Mouse (Mus musculus) thymus, postnatal 14 days (tissue): ENCODE data around the gene Foxm1.
"Not testable (repeated sequence)": the region's sequence is repeated elsewhere in the genome, so short reads cannot be mapped to it uniquely, and the experiment has no call there.

Source experiments
- DNase-seq: peaks from one replicate; pipeline ENCODE4 v3.0.0; 2021

Foxm1 gene

DNA sequence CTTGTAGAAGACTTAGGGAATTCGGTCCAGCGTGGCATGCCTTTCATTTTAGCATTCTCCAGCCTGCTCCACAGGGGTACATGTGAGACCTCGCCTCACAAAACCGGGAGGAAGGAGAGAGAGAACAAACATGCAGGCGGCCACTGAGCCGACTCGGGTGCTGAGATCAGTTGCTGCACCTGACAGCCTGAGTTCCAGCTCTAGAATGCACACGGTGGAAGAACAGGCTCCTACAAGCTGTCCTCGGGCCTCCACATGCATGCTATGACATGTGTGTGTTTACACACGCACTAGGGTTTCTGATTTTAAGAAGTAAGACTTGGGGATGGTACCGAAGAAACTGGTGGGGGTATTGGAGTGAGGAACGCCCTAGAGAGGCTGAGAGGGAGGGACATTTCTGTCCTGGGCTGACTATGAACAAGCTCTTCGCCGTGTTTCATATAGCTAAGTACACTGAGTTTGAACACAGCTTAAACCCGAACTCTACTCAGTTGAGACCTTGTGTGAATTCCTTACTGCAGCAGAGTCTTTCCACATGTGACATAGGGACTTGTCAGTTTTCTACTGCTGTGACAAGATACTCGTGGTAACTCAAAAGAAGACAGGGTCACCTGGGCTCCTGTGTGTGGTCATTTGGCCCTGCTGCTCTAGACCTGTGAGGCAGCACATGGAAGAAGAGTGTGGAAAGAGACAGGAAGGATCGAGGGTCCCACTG is 13.8 kb downstream of the Foxm1 start:
- no peak for DNase-seq

DNA sequence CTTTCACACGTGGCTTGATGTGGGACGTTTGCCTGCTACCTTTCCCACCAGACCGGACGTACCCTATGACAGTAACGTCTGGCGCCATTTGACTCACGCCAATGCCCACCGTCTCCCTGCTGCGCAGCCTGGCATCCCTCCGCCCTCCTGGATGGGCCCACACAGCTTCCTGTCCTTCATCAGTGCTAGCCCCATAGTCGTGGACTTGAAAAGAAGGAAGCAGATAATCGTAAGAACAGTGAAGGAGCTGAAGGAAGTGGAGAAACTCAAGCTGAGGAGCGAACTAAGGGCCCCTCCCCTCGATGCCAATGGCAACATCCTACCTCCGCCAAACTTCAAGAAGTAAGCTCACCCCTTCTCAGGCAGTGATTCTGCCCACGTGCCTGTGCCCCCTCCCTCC is 16.9 kb downstream of the Foxm1 start:
- no peak for DNase-seq

DNA sequence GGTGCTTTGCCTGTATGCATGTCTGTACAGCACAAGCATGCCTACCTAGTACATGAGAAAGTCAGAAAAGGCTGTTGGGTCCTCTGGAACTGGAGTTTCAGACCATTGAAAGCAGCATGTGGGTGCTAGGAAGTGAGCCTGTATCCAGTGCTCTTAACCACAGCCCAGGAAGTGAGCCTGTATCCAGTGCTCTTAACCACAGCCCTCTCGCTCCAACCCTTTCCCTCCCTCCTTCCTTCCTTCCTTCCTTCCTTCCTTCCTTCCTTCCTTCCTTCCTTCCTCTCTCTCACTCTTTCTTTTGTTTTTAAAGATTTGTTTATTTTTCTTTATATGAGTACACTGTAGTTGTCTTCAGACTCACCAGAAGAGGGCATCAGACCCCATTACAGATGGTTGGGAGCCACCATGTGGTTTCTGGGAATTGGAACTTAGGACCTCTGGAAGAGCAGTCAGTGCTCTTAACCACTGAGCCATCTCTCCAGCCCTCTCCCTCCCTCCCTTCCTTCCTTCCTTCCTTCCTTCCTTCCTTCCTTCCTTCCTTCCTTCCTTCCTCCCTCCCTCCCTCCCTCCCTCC is 17.9 kb downstream of the Foxm1 start:
- not testable (repeated sequence) for DNase-seq

DNA sequence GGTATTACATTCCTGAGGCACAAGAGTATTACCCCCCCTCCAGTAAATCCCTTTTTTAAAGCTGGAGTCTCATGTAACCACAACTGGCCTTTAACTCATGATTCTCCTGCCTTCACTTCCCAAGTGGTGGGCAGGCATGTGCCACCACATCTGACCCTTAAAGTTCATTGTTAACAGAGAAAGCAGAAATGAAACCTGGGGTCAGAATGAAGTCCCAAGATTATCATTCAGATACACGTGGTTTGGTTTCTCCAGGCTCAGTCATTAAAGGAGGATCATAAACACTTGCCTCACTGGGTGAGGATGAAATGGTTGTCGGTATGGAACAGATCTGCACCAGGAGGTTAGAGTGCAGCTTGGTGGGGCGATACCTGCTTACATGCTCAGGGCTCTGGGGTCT is 18.5 kb downstream of the Foxm1 start:
- DNase-seq, result no peak

DNA sequence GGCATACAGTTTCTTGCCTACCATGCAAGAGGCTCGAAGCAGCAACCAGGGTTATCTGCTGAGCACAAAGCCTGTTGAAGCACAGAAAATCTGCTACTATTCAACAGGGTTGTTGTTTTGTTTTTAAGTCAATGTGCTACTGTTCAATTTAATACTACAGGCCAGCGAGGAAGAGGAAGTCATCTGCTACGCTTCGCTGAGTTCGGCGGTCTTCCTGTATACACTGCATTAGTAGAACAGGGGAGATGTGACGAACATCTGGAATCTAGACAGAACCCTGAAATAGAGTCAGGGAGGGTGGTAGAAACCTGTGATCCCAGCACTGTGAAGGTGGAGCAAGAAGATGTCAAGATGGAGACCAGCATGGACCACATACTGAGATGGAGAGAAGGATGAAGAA is 21.0 kb downstream of the Foxm1 start:
- no peak for DNase-seq

DNA sequence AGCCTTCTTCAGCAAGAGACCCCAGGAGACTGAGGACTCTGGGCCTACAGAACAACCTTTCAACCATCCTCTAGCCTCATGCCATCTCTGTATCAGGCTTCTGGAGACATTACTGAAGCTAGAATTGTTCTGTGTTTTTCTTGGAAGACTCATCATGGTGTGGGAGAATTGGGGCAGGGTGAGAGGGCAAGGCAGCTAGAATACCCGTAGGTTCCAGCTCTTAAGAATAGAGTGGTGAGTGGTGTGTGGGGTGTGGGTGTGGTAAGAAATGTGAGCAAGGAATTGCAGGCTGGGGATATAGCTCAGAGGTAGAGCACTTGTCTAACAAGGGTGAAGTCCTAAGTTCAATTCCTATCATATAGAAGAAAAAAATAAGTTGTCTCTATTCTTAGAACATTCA is 22.3 kb downstream of the Foxm1 start:
- DNase-seq, result no peak

DNA sequence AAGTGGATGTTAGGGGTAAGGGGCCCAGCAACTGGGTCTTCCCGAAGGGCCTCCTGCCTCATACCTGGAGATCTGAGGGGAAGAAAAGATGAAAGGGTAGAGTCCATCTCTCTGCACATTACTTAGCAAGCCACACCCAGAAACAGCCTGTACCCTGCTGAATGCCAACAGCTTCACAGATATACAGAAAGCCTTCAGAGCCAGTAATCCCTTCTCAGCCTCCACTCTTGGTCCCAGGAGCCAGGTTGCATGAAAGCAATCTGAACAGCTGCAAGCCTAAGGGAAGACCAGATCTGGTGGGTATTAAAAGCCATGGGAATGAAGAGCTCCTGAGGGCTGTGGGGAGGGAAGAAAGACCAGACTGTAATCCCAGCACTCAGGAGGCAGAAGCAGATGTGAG is 26.4 kb downstream of the Foxm1 start:
- no peak for DNase-seq

DNA sequence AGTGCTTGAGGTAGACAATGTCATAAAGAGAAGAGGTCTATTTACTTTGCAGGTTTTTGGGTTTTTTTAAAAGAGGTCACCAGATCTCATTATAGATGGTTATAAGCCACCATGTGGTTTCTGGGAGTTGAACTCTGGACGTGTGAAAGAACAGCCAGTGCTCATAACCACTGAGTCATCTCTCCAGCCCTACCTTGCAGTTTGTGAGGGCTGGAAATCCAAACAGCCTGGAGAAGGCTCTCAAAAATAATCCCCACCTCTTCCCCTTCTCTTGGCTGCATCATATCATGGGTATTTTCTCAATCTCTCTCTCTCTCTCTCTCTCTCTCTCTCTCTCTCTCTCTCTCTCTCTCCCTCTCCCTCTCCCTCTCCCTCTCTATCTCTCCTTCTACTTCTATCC is 27.9 kb downstream of the Foxm1 start:
- no peak for DNase-seq

DNA sequence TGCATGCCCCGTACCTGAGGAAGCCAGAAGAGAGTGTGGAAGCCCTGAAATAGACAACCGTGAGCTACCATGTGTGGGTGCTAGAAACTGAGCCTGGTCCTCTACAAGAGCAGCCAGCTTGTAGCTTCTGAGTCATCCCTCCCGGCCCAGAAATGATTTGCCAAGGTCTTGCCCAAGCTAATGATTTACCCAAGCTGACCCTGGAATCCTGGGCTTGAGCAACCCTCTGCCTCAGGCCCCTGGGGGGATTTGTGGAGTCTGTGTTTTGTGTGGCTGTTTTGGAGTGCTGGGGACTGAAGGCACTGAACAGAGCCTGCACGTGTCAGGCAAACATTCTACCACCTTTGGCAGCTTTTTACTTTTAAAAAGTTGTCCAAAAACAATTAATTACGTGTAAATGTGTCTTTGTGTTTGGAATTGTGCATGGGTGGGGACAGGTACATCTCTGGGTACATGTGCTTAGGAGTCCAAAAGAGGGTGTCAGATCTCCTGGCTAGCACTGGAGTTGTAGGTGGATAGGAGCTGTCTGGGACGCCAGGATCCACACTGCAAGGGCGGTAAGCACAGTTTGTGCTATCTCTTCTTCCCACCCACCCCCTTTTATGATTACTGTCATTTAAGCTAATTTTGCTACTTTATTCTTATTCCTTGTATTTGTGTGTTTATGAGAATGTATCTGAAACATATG is 35.0 kb downstream of the Foxm1 start:
- no peak for DNase-seq

DNA sequence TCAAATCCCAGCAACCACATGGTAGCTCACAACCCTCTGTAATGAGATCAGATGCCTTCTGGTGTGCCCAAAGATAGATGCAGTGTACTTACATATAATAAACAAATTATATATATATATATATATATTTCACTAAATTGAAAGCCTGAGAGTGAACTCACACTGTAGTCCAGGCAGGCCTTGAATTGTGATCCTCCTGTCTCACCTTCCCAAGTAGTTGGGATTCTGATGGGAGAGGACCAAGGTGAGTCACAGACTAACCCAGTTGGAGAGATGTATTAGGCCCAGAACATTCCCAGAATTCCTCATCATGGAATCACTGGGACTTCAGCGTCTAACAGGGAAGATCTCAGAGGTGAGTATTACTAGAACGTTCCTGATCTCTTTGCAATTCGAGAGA is 36.2 kb downstream of the Foxm1 start, which contains the start of gene Nrip2:
TSS of gene Nrip2 (plus strand) at position 301 of the 400 bp plus-strand sequence.
- no peak for DNase-seq

DNA sequence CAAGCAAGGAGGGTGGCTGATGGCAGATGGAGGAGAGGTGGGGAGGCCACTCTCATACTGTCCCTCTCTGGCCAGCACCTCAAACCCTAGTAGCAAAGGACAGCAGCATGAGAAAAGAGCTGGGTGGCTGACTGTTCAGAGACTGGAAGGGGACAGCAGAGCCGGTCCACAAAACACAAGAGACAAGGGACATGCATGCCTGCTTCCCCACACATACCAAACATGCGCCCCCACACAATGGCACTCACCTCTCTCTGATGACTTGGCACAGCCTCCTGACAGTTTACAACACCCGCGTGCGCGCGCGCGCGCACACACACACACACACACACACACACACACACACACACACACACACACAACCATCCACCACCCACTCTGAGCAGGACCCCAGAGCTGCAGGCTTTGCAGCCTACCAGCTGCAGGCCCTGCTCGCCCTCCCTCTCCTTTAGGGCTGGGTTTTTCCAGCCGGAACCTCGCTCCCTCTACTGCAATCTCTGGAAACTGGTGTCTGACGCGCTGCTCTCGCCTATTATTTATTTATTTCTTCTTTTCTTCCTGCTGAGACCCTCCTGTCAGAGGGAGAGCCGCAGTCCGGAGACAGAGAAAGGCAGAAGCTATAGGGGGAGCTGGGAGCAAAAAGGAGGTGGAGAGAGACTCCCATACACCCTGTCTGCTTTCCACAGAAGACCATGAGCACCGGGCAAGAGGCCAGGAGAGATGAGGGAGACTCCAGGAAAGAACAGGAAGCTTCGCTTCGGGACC is 36.8 kb downstream of the Foxm1 start:
- DNase-seq, result no peak

DNA sequence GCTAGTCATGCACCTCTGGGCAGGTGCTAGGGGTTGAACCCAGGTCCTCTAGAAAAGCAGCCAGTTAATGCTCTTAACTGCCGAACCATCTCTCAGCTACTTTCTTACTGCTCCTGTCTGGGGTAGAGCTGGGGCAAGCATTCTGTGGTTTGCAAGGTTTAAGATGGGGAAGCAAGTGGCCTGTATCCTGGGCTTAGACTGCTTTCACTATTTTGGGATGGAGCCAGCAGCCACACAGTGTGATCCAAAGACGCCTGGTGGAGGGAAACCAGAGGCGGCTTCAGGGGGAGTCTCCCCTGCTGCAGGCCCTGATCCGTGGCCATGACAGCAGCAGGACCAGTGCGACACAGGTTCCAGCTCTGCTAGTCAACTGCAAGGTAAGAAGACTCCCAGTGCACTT is 41.9 kb downstream of the Foxm1 start:
- no peak for DNase-seq

DNA sequence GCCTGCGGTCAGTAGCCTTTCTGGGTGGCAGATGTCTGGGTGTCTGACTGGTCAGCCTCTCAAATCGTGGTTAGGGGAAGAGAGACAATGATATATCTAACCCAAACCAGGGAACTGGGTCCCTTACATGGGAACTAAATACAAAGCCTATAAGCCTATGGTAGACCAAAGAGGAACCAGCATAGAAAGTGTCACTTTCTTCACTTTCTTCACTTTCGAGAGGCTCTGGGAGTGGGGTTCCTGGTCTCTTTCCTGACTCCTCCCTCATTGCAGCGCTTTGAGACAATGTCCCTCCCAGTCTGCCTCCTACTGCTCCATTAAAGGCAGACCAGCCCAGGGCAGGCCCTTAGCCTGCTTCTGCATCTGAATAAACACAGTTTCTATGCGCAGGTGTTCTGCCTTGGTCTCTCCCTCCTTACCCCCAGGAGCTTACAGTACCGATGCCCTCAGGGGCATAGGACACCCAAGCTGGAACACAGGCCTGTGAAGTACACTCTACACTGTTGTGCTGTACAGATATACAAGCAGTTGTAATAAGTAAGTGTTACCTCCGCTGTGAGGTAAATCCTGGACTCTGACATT is 45.9 kb downstream of the Foxm1 start:
- no peak for DNase-seq

DNA sequence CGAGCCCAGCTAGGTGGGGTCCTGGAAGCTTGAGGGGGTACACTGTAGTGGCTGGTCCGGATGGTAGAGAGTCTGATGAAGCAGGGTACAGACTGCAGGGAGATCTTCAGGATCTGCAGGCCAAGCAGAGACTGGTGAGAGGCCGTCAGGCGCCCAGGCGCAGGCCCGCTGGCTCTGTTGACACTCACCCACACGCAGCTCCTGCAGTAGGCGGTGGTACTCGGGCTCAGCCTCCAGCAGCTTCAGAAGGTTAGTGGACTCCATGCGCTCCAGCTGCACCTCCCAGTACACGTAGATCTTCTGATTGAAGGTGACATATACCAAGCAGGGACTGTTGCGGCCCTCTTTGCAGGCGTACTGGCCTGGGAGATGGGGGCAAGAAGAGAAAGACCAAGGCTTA is 47.5 kb downstream of the Foxm1 start:
- no peak for DNase-seq

DNA sequence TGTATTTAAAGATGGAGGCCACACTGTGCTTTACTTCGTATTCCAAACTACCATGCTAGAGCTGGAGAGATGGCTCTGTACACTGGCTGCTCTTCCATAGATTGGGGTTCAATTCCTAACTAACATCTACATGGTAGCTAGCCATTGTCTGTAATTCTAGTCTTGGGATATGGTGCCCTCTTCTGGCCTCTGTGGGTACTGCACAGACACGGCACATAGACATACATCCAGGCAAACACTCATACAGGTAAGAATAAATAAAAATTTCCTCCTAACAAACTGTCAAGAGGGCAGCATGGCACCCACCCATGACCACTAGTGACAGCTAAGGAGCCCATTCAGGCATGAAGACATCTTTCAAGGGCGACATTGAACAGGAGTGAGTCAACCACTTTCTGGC is 48.3 kb downstream of the Foxm1 start:
- peak; percentile 75 for DNase-seq

DNA sequence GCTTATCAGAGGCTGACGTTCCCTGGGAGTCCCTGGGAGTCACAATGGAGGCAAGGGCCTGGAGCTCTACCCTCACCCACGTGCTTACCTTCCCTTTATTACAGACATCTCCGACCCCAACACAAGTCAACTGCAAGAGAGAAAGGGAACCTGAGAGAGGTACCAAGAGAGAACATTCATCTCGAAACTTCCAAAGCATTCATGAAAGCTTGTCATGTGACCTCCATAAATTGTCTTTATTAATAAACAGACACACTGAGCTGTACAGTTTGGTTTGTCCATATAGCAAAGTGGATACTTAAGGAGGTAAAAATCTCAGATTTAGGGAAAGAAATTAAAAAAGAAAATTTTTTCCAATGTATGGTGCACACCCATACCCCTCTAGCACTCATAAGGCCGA is 53.4 kb downstream of the Foxm1 start:
- no peak for DNase-seq

DNA sequence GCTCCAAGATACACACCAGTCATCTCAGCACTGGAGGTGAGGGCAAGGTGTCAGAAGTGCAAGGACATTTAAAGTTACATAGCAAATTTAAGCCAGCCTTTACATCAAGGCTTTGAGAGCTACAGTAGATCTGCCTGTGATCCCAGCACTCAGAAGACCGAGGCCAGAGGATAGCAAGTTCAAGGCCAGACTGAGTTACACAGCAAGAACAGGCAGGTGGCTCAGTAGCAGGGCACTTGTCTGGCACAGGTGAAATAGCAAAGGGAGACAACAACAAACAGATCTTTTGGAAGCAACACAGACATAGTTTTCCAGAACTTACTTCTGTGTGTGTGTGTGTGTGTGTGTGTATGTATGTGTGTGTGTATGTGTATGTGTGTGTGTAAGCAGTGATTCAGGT is 55.3 kb downstream of the Foxm1 start:
- no peak for DNase-seq

DNA sequence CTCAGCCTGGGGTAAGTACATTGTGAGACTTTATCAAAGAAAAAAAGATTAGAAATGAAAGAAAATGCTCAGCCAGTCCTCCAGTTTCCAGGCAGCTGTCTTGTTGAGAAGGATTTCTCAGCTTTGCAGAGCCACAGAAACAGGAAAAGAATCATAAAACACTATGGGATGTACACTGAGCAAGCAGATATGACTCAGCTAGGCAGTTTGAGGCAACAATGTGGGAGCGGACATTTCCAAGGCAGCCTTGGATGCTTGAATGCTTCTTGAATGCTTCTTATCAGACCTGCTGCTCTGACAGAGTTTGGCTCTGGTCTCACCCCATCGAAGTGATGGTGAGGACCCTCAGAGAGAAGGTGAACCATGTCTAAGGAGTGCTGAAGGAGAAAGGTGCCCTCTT is 58.3 kb downstream of the Foxm1 start:
- no peak for DNase-seq

DNA sequence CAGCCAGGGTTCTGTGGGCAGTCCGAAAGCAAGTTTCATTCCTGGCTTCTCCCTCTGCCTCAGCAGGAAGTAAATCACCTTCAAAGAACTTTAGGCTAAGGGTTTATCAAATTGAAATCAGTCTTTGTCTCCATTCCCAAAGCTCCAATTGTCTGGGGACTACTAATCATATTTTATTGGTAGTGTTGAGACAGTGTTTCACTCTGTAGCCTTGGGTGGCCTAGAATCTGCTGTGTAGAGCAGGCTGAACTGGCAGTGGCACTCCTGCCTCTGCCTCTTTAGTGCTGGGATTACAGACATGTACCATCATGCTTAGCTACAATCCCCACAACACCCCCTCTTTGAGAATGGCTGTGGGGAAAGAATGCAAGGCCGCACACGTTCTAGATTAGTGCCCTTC is 58.7 kb downstream of the Foxm1 start:
- DNase-seq, result no peak

DNA sequence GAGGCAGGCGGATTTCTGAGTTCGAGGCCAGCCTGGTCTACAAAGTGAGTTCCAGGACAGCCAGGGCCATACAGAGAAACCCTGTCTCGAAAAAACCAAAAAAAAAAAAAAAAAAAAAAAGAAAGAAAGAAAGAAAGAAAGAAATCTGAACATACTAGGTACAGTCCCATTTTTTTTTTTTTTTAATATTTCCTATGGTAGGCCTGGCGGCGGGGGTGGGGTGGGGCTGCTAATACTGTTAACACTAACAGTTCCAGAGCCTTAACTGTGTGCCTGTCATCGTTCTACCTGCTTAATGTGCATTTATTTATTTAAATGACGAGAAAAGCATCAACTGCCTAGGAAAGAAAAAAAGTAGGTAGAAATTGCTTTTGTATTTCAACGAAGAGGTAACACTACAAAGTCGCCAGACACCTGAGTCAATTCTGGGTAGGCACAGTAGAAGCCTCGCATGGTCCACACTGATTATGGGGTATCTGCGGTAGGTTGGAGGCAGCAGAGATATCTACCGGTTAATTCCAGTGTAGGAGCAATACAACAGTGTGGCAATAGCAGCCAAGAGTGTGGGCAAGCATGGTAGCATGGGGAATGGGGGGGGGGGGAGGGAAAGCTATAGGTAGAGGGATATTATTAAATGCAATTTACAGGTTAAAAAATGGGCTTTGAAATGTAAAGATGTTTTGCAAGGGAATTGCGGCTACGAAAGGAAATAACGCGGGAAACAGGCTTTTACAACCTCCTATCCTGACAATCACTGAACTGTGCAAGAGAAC is 60.9 kb downstream of the Foxm1 start:
- no peak for DNase-seq

DNA sequence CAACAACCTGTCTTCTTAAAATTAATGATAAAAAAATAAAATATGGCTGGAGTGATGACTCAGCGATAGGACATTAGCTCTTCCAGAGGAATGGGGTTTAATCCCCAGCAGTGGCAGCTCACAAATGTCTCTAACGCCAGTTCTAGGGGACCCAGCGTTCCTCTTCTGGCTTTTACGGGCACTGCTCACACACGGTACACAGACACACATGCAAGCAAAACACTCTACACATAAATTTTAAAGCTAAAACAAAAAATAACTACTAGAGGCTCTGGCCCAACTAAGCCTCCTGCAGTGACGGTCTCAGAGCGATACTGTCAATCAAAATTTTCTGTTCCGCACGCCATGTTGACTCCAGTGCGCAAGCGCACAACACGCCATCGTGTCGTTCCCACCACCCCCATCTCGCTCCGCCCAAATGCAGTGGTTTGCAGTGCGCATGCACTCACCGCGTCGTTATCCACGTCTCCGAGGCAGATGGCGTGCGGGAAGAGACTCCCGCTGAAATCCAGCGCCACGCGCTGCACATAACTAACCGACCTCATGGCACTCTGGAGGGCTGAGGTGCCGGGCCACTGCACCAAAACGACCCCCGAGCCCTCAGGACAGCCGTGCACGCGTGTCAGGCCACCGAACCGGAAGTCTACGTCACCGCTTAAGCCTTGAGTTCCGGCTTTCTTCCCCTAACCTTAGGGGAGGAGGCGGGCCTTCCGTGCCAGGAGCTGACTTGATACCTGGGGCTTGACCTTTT is 61.7 kb downstream of the Foxm1 start, which contains the start of gene Itfg2:
TSS of gene Itfg2 (minus strand) at position 663 of the 751 bp plus-strand sequence.
- DNase-seq, result peak; percentile 95

DNA sequence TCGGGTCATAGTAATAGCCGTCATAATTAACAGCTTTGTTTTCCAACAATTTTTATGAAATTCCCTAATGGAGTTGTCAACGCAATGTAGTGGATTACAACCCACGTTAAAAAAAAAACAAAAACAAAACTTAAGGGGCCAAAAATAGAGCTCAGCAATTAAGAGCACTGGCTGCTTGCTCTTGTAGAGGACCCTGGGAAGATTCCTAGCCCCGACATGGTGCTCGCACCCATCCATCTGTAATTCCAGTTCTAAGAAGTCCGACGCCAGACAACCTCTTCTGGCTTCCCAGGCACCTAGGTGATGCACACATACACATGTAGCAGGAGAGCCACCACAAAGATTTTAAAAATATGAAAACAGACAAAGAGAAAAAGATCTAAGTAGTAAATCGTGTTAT is 62.3 kb downstream of the Foxm1 start:
- DNase-seq, result peak; percentile 28
